Mouse (Mus musculus) midbrain, postnatal 0 days (tissue): ENCODE results near the gene Rab11b. TPM values are rescaled to one million over a fixed set of nuclear protein-coding genes. Genes with fewer than 3 reads are reported as not detected.
A peak's percentile ranks its signal among the peaks of the same experiment; 100 is the strongest.

ENCODE experiments used
- ATAC-seq: fragments of 200-750 bp; cut with Nextera tagmentation; 2 replicates; pipeline ENCODE4 v1.8.0; 2017; ENCODE audit warnings: moderate number of reproducible peaks, mild to moderate bottlenecking, moderate TSS enrichment, moderate library complexity; ENCODE audit not compliant: low FRiP score
- DNase-seq: peaks from one replicate; pipeline ENCODE4 v3.0.0-alpha.2; 2015; ENCODE audit warnings: low spot score
- H3K27ac ChIP-seq: fragments of 300-500 bp; sonication (generic); 2 replicates; pipeline ENCODE4 v1.5.1; 2014; ENCODE audit warnings: low read depth, mild to moderate bottlenecking, low read length, mixed read lengths
- H3K27me3 ChIP-seq: fragments of 300-500 bp; sonication (generic); 2 replicates; pipeline ENCODE4 v1.6.1; 2014; ENCODE audit warnings: low read length, control low read depth, mixed read lengths; ENCODE audit not compliant: insufficient read depth
- H3K36me3 ChIP-seq: fragments of 300-500 bp; sonication (generic); 2 replicates; pipeline ENCODE4 v1.6.1; 2014; ENCODE audit warnings: low read length, control low read depth, mixed read lengths; ENCODE audit not compliant: insufficient read depth
- H3K4me1 ChIP-seq: fragments of 300-500 bp; sonication (generic); 2 replicates; pipeline ENCODE4 v1.6.1; 2014; ENCODE audit warnings: mild to moderate bottlenecking, control low read depth, antibody characterized with exemption, low read length, mixed read lengths; ENCODE audit not compliant: insufficient read depth
- H3K4me2 ChIP-seq: fragments of 300-500 bp; sonication (generic); 2 replicates; pipeline ENCODE4 v1.6.1; 2014; ENCODE audit warnings: low read depth, mild to moderate bottlenecking, low read length, mixed read lengths; ENCODE audit not compliant: poor library complexity, severe bottlenecking
- H3K4me3 ChIP-seq: fragments of 300-500 bp; sonication (generic); 2 replicates; pipeline ENCODE4 v1.5.1; 2014; ENCODE audit warnings: low read depth, mild to moderate bottlenecking, low read length, moderate library complexity
- H3K9ac ChIP-seq: fragments of 300-500 bp; sonication (generic); replicated peaks from 2 replicates; pipeline ENCODE4 v1.6.1; 2014; ENCODE audit warnings: mild to moderate bottlenecking, low read length, moderate library complexity, mixed read lengths; ENCODE audit not compliant: poor library complexity, severe bottlenecking
- H3K9me3 ChIP-seq: fragments of 300-500 bp; sonication (generic); 2 replicates; pipeline ENCODE4 v1.6.1; 2016; ENCODE audit warnings: low read length, control low read depth
- CTCF ChIP-seq: IDR thresholded peaks from 2 replicates; pipeline ENCODE4 v1.5.1; 2016; ENCODE audit warnings: antibody characterized with exemption, mild to moderate bottlenecking
- WGBS: fragments of 180-500 bp; shearing (Covaris S2); extraction: QIAGEN DNeasy Blood & Tissue Kit; methylation state at CpG from one replicate; pipeline ENCODE4 v1.1.7; 2014; 5-methylcytosine and 5-hydroxymethylcytosine counted together
- polyA plus RNA-seq: library from polyadenylated mRNA; unstranded; fragments of >200 nt; fragmentation: Nextera tagmentation; extraction: Ambion mirVana; gene quantifications from 2 replicates; pipeline ENCODE4 v1.2.1, GENCODE M21; 2015
- total RNA-seq: library from RNA; depleted of rRNA; stranded (reverse); fragments of >200 nt; gene quantifications from 2 replicates; pipeline ENCODE4 v1.2.3, GENCODE M21; 2014

Gene Rab11b
- total and polyA plus RNA-seq, 2 experiments from 2014 or later: 120 to 607 TPM

- peak overlapping the region; percentile 43; the same call in 1 of the 2 replicates for H3K4me3 ChIP-seq
- no peaks in the 10 kb centered on the region for H3K27me3 ChIP-seq
- peak overlapping the region; percentile 55; the same call in 1 of the 2 replicates for H3K9ac ChIP-seq
- ATAC-seq (no peak), DNase-seq (no peak)
- no peaks in the 10 kb centered on the region for H3K9me3 ChIP-seq
- H3K36me3 ChIP-seq: no peaks in the 10 kb centered on the region
- peak; percentile 34 for TF ChIP-seq CTCF
- peaks cover 9% of the 10 kb centered on the region; the same call in 1 of the 2 replicates for H3K4me1 ChIP-seq
- peak overlapping the region; percentile 79 for H3K4me2 ChIP-seq
- 43% methylated on average over 4 of the region's 4 CpGs for WGBS
- H3K27ac ChIP-seq: 0 out of 2 replicates have a peak overlapping the region, but pooled peaks have one; percentile 12
Observed at GRCm38 (mm10) chr17:33782067-33782466, 21.7 kb upstream of the Rab11b start.

GRCm38 (mm10) chr17:33781124-33781977 lies 21.0 kb upstream of the Rab11b start, which contains the start of gene Angptl4:
Angptl4 (minus strand) TSS chr17:33781830.
- Histone ChIP-seq H3K9ac (peak within 1 kb of the TSS; percentile 55), H3K4me2 (peak within 1 kb of the TSS; percentile 79), H3K36me3 (peaks cover 4% of the 10 kb centered on the region; the same call in 1 of the 2 replicates), H3K9me3 (no peaks in the 10 kb centered on the region), H3K27me3 (no peaks in the 10 kb centered on the region), H3K27ac (peak within 1 kb of the TSS; percentile 52), H3K4me3 (peak within 1 kb of the TSS; percentile 43), H3K4me1 (peaks cover 9% of the 10 kb centered on the region; the same call in 1 of the 2 replicates)
- ATAC-seq (peak; percentile 79), DNase-seq (peak; percentile 53)
- 2% methylated on average over 48 of the region's 50 CpGs for WGBS
- TF ChIP-seq CTCF: no peak

- no peak for TF ChIP-seq CTCF
- Histone ChIP-seq H3K4me2 (peak overlapping the region; percentile 79), H3K27me3 (no peaks in the 10 kb centered on the region), H3K9ac (0 out of 2 replicates have a peak overlapping the region, but pooled peaks have one; percentile 55), H3K36me3 (peaks cover 4% of the 10 kb centered on the region; the same call in 1 of the 2 replicates), H3K4me1 (peaks cover 9% of the 10 kb centered on the region; the same call in 1 of the 2 replicates), H3K4me3 (peak overlapping the region; percentile 43), H3K9me3 (no peaks in the 10 kb centered on the region), H3K27ac (peak overlapping the region; percentile 52)
- no peak for ATAC-seq
- DNase-seq: no peak
- 80% methylated on average over 5 of the region's 5 CpGs for WGBS
Observed at GRCm38 (mm10) chr17:33780431-33780830, 20.1 kb upstream of the Rab11b start.

- no peak overlapping the region for H3K9ac ChIP-seq
Observed at GRCm38 (mm10) chr17:33779967-33780295, 19.6 kb upstream of the Rab11b start.

GRCm38 (mm10) chr17:33779271-33779966 lies 19.1 kb upstream of the Rab11b start:
- Histone ChIP-seq H3K4me1 (peaks cover 9% of the 10 kb centered on the region; the same call in 1 of the 2 replicates), H3K9me3 (no peaks in the 10 kb centered on the region), H3K4me3 (no peak overlapping the region), H3K4me2 (peak overlapping the region; percentile 79), H3K27me3 (no peaks in the 10 kb centered on the region), H3K9ac (no peak overlapping the region), H3K36me3 (peaks cover 7% of the 10 kb centered on the region; the same call in 1 of the 2 replicates), H3K27ac (peak overlapping the region; percentile 52; the same call in 1 of the 2 replicates)
- no peak for TF ChIP-seq CTCF
- 59% methylated on average over 8 of the region's 9 CpGs for WGBS
- peak; percentile 75 for ATAC-seq
- peak; percentile 91 for DNase-seq

More at GRCm38 (mm10) chr17:33779967-33780295, 19.6 kb upstream of the Rab11b start:
- no peak for DNase-seq
- Histone ChIP-seq H3K27me3 (no peaks in the 10 kb centered on the region), H3K4me2 (peak overlapping the region; percentile 79), H3K9me3 (no peaks in the 10 kb centered on the region), H3K4me1 (peaks cover 9% of the 10 kb centered on the region; the same call in 1 of the 2 replicates), H3K27ac (peak overlapping the region; percentile 52), H3K36me3 (peaks cover 7% of the 10 kb centered on the region; the same call in 1 of the 2 replicates), H3K4me3 (no peak overlapping the region)
- TF ChIP-seq CTCF: no peak
- WGBS: 87% methylated on average over 5 of the region's 5 CpGs
- ATAC-seq: no peak
